Mouse (Mus musculus) limb, embryonic 14.5 days (tissue): ENCODE measurements around the gene Tgfb2. TPM values are rescaled to one million over a fixed set of nuclear protein-coding genes. Genes with fewer than 3 reads are reported as not detected.

Experiments
- ATAC-seq: fragments of 200-750 bp; cut with Nextera tagmentation; 2 replicates; pipeline ENCODE4 v1.8.0; 2017; ENCODE audit warnings: low read depth, moderate number of reproducible peaks, moderate TSS enrichment; ENCODE audit not compliant: low FRiP score
- DNase-seq: peaks from one replicate; pipeline ENCODE4 v3.0.0-alpha.2; 2015; ENCODE audit warnings: low spot score
- H3K27ac ChIP-seq: fragments of 300-500 bp; sonication (generic); replicated peaks from 2 replicates; pipeline ENCODE4 v1.5.1; 2014; ENCODE audit warnings: low read depth, mild to moderate bottlenecking, low read length, moderate library complexity, mixed read lengths
- H3K27me3 ChIP-seq: fragments of 300-500 bp; sonication (generic); 2 replicates; pipeline ENCODE4 v1.6.1; 2014; ENCODE audit warnings: low read length, mixed read lengths; ENCODE audit not compliant: control insufficient read depth, insufficient read depth
- H3K36me3 ChIP-seq: fragments of 300-500 bp; sonication (generic); 2 replicates; pipeline ENCODE4 v1.6.1; 2014; ENCODE audit warnings: mild to moderate bottlenecking, low read length, moderate library complexity, mixed read lengths; ENCODE audit not compliant: control insufficient read depth, insufficient read depth
- H3K4me1 ChIP-seq: fragments of 300-500 bp; sonication (generic); 2 replicates; pipeline ENCODE4 v1.6.1; 2014; ENCODE audit warnings: antibody characterized with exemption, low read length, mixed read lengths; ENCODE audit not compliant: control insufficient read depth, insufficient read depth
- H3K4me2 ChIP-seq: fragments of 300-500 bp; sonication (generic); replicated peaks from 2 replicates; pipeline ENCODE4 v1.6.1; 2014; ENCODE audit warnings: low read depth, mild to moderate bottlenecking, low read length, moderate library complexity; ENCODE audit not compliant: severe bottlenecking
- H3K4me3 ChIP-seq: fragments of 300-500 bp; sonication (generic); replicated peaks from 2 replicates; pipeline ENCODE4 v1.5.1; 2014; ENCODE audit warnings: low read length
- H3K9ac ChIP-seq: fragments of 300-500 bp; sonication (generic); 2 replicates; pipeline ENCODE4 v1.6.1; 2014; ENCODE audit warnings: mild to moderate bottlenecking, low read depth, low read length, moderate library complexity; ENCODE audit not compliant: severe bottlenecking
- H3K9me3 ChIP-seq: fragments of 300-500 bp; sonication (generic); 2 replicates; pipeline ENCODE4 v1.6.1; 2016; ENCODE audit warnings: low read length; ENCODE audit not compliant: control insufficient read depth
- POLR2A ChIP-seq: fragments of 200-500 bp; IDR thresholded peaks from 2 replicates; pipeline ENCODE4 v1.8.0; 2012; ENCODE audit warnings: inconsistent platforms, mild to moderate bottlenecking, moderate library complexity, borderline replicate concordance; ENCODE audit not compliant: insufficient read depth, insufficient read length; ENCODE audit errors: extremely low read depth
- WGBS: fragments of 180-500 bp; shearing (Covaris S2); extraction: QIAGEN DNeasy Blood & Tissue Kit; methylation state at CpG from one replicate; pipeline ENCODE4 v1.1.7; 2014; 5-methylcytosine and 5-hydroxymethylcytosine counted together
- polyA plus RNA-seq, 2 experiments: library from polyadenylated mRNA; depleted of rRNA in 1 of 2; stranded (reverse) in 1 of 2; unstranded in 1 of 2; fragments of >200 nt; fragmentation: Nextera tagmentation in 1 of 2; extraction: Ambion mirVana in 1 of 2; gene quantifications; 2 replicates each; pipeline versions ENCODE4 v1.2.1 to v1.2.3; 2012 to 2014

Gene Tgfb2
- polyA plus RNA-seq, 2 experiments, result 25.3 to 73.5 TPM

DNA sequence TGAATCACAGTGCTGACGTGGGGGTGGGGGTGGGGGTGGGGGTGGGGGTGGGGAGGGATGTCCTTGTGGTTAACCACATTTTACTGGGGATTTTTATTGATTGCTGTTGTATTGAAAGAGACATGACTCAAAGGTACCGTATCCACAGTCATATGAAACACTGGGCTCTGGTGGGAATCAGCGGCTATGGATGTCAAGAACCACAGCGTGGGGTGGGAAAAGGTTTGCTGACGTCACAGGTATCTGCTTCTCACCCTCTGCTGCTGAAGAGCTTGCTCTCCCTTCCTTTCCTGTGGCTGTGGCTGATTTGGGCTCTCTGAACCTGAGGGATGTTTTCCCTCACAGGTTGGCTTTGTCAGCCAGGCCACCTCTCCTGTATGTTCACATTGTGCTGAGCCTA, 29.6 kb downstream of the Tgfb2 start:
- Histone ChIP-seq H3K27me3 (no peaks in the 10 kb centered on the region), H3K4me2 (no peak overlapping the region), H3K36me3 (peaks cover 11% of the 10 kb centered on the region; the same call in 1 of the 2 replicates), H3K9ac (no peak overlapping the region), H3K27ac (no peak overlapping the region), H3K9me3 (no peaks in the 10 kb centered on the region), H3K4me3 (no peak overlapping the region), H3K4me1 (peaks cover 48% of the 10 kb centered on the region)
- no peak for DNase-seq
- WGBS, result 50% methylated on average over 5 of the region's 5 CpGs
- TF ChIP-seq POLR2A, result no peak
- ATAC-seq, result no peak

DNA sequence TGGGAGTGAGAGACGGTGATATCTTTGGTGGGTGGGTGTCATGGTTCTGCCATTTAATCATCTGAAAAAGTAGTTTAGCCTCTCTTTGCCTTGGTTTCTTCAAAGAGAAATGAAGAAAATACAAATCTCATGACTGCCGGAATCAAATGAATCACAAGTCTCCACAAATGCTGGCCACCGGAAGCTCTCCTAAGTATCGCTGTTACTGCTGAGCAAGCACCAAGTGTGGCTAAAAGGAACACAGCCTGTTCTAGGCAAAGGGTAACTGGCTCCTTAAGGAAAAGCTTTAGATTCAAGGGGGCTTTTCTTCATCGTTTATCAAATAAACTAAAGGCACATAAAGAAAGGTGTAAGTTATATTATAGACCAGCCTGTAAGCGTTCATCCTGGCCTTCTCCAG, 30.5 kb downstream of the Tgfb2 start:
- Histone ChIP-seq H3K36me3 (peaks cover 11% of the 10 kb centered on the region; the same call in 1 of the 2 replicates), H3K4me2 (no peak overlapping the region), H3K4me1 (peaks cover 44% of the 10 kb centered on the region), H3K4me3 (no peak overlapping the region), H3K27ac (no peak overlapping the region), H3K9me3 (no peaks in the 10 kb centered on the region), H3K27me3 (no peaks in the 10 kb centered on the region), H3K9ac (no peak overlapping the region)
- TF ChIP-seq POLR2A, result no peak
- 77% methylated on average over 6 of the region's 6 CpGs for WGBS
- DNase-seq (no peak), ATAC-seq (no peak)

DNA sequence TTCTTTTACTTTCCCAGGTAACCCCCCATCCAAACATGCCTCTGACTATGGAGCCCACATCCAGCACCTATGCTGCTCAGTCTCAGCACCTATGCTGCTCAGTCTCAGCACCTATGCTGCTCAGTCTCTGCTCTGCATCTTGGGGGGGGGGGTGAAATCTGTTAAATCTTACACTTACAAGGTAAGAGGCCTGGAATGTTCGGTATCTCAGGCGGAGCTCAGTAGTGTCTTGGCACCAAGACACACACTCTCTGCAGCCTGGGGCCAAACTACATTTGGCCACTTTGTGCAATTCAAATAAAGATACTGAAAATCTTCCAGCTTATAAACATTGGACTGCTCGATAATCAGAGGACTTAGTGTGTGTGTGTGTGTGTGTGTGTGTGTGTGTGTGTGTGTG, 31.2 kb downstream of the Tgfb2 start:
- DNase-seq, result no peak
- no peak for ATAC-seq
- Histone ChIP-seq H3K4me1 (peaks cover 38% of the 10 kb centered on the region), H3K27me3 (no peaks in the 10 kb centered on the region), H3K9ac (no peak overlapping the region), H3K27ac (no peak overlapping the region), H3K9me3 (no peaks in the 10 kb centered on the region), H3K4me2 (no peak overlapping the region), H3K4me3 (no peak overlapping the region), H3K36me3 (peaks cover 11% of the 10 kb centered on the region; the same call in 1 of the 2 replicates)
- WGBS, result 53% methylated on average over 3 of the region's 3 CpGs
- no peak for TF ChIP-seq POLR2A

DNA sequence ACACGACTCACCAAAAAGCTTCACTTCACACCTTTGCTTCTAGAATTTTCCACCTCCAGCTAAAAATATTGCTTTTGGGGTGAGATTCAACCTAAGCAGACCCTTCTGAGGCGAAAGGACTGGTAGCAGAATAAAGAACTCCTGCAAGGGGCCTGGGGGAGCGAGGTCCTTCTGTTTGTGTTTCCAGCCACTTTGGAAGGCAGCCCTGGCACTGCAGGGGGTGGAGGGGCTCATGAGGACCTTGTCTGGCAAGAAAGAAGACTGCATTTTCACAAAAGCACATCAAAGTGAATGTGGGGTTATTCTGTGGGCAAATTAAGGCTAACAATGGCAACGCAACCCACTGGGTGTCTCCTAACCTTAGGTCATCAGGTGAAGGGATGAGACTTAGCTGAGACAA, 32.6 kb downstream of the Tgfb2 start:
- Histone ChIP-seq H3K4me1 (peaks cover 24% of the 10 kb centered on the region), H3K9ac (no peak overlapping the region), H3K4me3 (no peak overlapping the region), H3K36me3 (peaks cover 11% of the 10 kb centered on the region; the same call in 1 of the 2 replicates), H3K4me2 (no peak overlapping the region), H3K27me3 (no peaks in the 10 kb centered on the region), H3K9me3 (no peaks in the 10 kb centered on the region), H3K27ac (no peak overlapping the region)
- WGBS, result 79% methylated on average over 4 of the region's 4 CpGs
- ATAC-seq, result no peak
- no peak for TF ChIP-seq POLR2A
- DNase-seq, result no peak

DNA sequence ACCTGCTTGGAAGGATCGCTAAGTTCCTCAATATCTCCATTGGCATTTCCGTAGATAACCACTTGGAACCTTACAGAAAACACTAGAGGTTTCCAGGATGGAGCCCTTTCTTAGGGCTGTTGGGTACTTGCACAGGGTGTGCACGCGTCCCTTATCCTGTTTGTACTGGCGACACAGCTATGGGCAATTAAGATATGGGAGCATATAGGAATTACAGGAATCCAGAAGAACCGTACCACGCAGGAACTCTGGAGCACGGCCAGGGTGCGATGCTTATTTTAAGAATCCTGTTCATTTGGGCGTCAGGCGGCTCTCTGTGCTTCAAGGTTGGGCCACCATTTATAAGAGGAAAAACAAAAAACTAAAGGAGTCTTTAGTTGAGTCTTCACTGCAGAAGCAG, 42.4 kb downstream of the Tgfb2 start:
- TF ChIP-seq POLR2A, result no peak
- no peak for ATAC-seq
- peaks cover under 1% of the 10 kb centered on the region for H3K4me1 ChIP-seq
- H3K4me3 ChIP-seq, result no peak overlapping the region
- no peak overlapping the region for H3K9ac ChIP-seq
- no peak overlapping the region for H3K27ac ChIP-seq
- peaks cover 4% of the 10 kb centered on the region; the same call in 1 of the 2 replicates for H3K36me3 ChIP-seq
- DNase-seq, result no peak
- 85% methylated on average over 11 of the region's 11 CpGs for WGBS
- H3K4me2 ChIP-seq, result no peak overlapping the region
- H3K27me3 ChIP-seq, result no peaks in the 10 kb centered on the region
- H3K9me3 ChIP-seq, result no peaks in the 10 kb centered on the region

DNA sequence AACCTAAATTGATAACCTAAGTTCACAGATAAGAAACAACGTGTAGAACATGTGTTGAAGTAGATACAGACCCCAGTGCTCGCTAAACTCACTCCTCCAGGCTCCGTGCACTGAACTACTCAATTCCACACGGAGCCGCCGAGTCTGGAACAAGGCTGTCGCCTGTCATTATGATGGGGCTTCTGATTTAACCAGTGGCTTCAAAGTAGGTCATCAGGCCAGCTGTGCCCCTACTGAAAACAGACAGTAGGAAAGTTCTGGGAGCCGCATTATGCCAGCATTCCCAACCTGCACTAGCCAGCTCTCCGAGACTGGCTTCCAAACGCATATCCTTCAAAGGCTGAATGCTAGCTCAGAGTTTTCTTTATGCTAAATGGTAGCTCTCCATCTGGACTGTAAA, 42.8 kb downstream of the Tgfb2 start:
- Histone ChIP-seq H3K36me3 (peaks cover 4% of the 10 kb centered on the region; the same call in 1 of the 2 replicates), H3K27ac (no peak overlapping the region), H3K9me3 (no peaks in the 10 kb centered on the region), H3K4me2 (no peak overlapping the region), H3K4me3 (no peak overlapping the region), H3K27me3 (no peaks in the 10 kb centered on the region), H3K9ac (no peak overlapping the region), H3K4me1 (peaks cover 5% of the 10 kb centered on the region)
- DNase-seq (no peak), ATAC-seq (no peak)
- no peak for TF ChIP-seq POLR2A
- 62% methylated on average over 10 of the region's 10 CpGs for WGBS
